Mouse (Mus musculus) erythroblast, adult 5-6 weeks (primary cell): ENCODE data around the gene Ncbp3. TPM values are rescaled to one million over a fixed set of nuclear protein-coding genes. Genes with fewer than 3 reads are reported as not detected.
A peak's percentile ranks its signal among the peaks of the same experiment; 100 is the strongest.

Experiments
- ATAC-seq: replicated peaks from 2 replicates; pipeline ENCODE4 v1.8.0; 2016; ENCODE audit warnings: moderate number of reproducible peaks, mild to moderate bottlenecking, moderate TSS enrichment, inconsistent platforms; ENCODE audit not compliant: poor library complexity, low FRiP score, severe bottlenecking
- total RNA-seq, 2 experiments: library from RNA; stranded (forward) in 1 of 2; stranded (reverse) in 1 of 2; fragments of 150-400 nt in 1 of 2; fragments of 200-764, 138-1000 nt in 1 of 2; gene quantifications; 2 replicates each; pipeline versions ENCODE4 v1.2.3 to v1.2.4; 2015 to 2017; ENCODE audit warnings: low replicate concordance in 2 of 2

The Ncbp3 gene
- total RNA-seq, 2 experiments from 2014 or later = 3.7 to 7.3 TPM

- no peak for ATAC-seq
Observed at GRCm38 (mm10) chr11:73026961-73027360, 20.6 kb upstream of the Ncbp3 start.

- peak; percentile 77 for ATAC-seq
Observed at GRCm38 (mm10) chr11:73030821-73031498, 16.6 kb upstream of the Ncbp3 start.

DNA sequence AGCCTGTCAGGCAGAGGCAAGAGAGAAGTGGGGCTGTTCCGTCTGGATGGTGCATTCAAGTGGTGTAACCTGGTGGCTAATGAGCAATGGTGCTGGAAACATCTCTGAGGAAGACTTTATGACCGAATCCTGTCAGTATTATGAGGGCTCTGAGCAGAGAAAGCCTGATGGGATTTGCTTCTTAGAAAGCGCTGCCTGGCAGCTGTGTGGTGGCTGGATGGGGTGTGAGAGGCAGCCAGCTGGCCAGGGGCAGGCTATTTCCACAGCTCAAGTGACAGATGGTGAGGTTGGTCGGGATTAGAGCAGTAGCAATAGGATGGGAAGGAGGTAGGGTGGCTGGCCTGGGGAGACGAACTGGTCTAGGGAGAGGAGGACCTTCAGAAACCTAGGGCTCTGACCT lies 16.0 kb upstream of the Ncbp3 start:
- ATAC-seq = no peak

DNA sequence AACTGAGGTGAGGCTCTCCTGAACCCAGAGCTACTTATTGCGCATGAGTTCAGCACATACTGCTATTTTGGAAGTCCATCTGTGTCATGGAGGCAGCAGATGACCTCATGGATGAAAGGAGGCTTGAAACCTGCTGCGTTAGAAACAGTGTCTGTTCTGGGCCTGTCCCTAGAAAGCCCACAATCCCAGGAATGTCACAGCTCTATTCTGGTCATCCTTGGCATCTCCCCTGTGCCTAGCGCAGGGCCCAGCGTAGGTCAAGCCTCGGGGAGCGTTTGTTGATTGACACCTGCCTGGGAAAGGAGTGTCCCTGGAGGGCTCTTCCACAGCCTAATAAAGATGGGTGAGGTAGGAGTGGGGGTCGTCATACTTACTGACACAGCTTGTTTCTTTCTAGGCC lies 11.5 kb upstream of the Ncbp3 start:
- no peak for ATAC-seq

GRCm38 (mm10) chr11:73036889-73037288 lies 10.7 kb upstream of the Ncbp3 start:
- no peak for ATAC-seq

GRCm38 (mm10) chr11:73037691-73038090 lies 9.9 kb upstream of the Ncbp3 start:
- no peak for ATAC-seq

GRCm38 (mm10) chr11:73039102-73039799 lies 8.3 kb upstream of the Ncbp3 start:
- ATAC-seq = no peak

- ATAC-seq = no peak
Observed at GRCm38 (mm10) chr11:73044229-73044755, 3.3 kb upstream of the Ncbp3 start.

- no peak for ATAC-seq
Observed at GRCm38 (mm10) chr11:73044789-73045188, 2.8 kb upstream of the Ncbp3 start.

GRCm38 (mm10) chr11:73048030-73048876 lies 670 bp downstream of the Ncbp3 start:
- ATAC-seq = peak; percentile 28

- ATAC-seq = peak; percentile 56; the same call in 1 of the 2 replicates
Observed at GRCm38 (mm10) chr11:73049335-73049734, 1.8 kb downstream of the Ncbp3 start.

DNA sequence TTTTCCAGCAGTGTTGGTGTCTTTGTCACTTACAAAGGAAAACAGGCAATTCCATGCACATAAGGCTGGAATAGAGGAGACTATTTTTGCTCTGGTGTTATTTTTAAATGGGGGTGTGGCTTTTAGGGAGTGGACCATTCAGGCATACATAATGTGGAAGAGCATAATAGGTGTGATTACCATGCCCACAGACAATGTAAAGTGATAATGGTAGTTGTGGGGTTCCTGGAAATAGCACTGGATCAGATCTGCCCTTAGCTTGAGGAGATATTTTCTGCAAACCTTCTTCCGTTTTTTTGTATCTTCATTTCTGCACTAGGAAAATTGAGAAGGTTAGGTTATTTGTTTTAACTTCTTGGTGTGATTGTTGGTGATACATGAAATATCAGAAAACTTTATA lies 5.2 kb downstream of the Ncbp3 start:
- no peak for ATAC-seq

- ATAC-seq = no peak
Observed at GRCm38 (mm10) chr11:73057701-73058100, 10.1 kb downstream of the Ncbp3 start.

DNA sequence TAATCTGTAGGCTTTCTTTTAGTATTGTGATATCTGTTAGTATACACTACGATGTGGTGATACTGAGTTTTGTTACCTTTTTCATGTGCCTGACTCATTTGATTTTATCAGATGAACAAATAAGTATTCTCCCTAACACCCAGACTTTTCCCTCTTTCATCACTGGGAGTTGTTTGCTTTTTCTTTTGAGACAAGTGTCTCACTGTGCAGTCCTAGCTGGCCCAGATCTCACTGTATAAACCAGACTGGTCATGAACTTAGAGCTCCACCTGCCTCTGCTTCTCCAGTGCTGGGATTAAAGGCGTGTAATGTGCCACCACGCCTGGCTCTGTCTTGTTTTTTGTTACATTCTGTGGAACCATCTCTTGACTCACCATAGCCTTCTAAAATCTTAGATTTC lies 12.0 kb downstream of the Ncbp3 start:
- no peak for ATAC-seq

DNA sequence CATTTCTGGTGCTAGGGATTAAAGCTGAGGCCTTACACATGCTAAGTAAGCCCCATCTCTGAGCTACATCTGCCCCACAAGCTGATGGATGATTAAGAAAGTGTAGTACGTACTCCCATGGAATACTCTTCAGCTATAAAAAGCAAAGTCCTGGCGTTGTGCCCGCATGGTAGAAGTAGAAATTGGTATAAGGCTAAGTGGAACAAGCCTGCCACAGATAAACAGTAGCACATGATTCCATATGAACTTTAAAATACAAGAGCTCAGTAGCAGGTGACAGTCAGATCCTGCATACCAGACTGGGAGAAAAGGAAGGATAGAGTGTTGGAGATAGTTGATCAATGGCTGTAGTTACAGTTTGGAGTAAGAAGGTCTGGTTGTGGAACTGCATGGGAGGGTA lies 13.8 kb downstream of the Ncbp3 start:
- ATAC-seq = no peak

- no peak for ATAC-seq
Observed at GRCm38 (mm10) chr11:73071839-73072238, 24.3 kb downstream of the Ncbp3 start.

DNA sequence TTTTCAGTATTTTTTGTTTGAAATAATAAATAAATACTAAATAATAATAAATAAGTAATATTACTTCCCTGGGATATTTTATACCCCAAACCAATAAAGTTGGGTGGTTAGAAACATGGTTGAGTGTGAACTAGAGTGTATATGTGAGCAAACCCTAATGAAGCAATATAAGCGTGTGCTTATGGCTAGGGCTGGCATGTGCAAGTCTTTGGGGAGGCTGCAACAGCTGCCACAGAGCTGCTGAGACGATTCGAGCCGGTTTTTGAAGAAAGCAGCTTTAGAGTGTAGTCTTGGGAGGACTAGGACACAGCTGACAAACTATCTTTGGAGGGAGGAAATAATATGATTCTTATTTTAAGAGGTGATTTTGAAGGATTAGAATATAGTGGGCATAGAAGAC lies 28.7 kb downstream of the Ncbp3 start:
- no peak for ATAC-seq

DNA sequence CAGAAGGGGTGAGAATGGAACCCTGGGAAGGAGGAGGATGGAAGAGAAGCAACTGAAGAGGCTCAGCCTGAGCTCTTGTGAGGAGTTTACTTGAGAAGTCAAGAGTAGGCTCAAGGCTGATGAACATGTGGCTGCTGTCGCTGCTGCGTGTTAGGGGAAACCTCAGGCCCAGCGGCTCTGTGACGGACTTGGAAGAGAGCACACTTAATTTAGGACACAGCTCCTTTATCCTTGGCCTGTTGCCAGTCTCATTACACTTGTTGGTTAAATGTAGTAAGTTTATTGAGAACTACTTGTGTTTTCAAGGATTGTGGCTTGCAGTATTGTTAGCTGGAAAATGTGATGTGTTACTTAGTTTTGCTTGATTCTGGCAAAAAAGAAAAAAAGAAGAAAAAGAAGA lies 29.1 kb downstream of the Ncbp3 start:
- no peak for ATAC-seq

DNA sequence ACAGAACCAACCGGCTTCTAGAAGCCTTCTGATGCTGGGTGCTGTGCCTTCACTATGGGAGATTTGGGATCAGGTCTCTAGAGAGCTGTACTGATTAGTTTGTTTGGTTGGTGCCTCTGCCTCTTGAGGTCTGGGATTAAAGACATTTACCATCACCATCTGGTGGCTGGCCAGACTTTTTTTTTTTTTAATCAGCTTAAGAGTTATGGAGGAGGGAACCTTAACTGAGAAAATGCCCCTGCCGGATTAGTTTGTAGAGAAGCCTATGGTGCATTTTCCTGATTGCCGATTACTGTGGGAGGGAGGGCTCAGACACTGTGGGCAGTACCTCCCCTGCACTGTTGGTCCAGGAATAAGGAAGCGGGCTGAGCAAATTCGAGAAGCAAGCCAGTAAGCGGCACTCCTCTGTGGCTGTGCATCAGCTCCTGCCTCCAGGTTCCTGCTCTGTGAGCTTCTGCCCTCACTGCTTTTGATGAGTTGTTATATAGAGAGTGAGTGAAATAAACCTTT lies 29.7 kb downstream of the Ncbp3 start:
- no peak for ATAC-seq

GRCm38 (mm10) chr11:73078615-73079014 lies 31.0 kb downstream of the Ncbp3 start:
- ATAC-seq = no peak
